Mouse (Mus musculus): ENCODE results near the gene Thada. TPM values are rescaled to one million over a fixed set of nuclear protein-coding genes. Genes with fewer than 3 reads are reported as not detected.
"Not testable (repeated sequence)": the region's sequence is repeated elsewhere in the genome, so short reads cannot be mapped to it uniquely, and the experiment has no call there.

Thada gene
- polyA plus RNA-seq, 1 experiment from 2014 or later, result 13.0 TPM

- Histone ChIP-seq H3K27ac (replicated peaks) (no peak overlapping the region), H3K9me3 (no peaks in the 10 kb centered on the region), H3K36me3 (replicated peaks) (peaks cover 44% of the 10 kb centered on the region), H3K4me1 (peaks cover 10% of the 10 kb centered on the region), H3K27me3 (replicated peaks; ENCODE audit: low read depth, poor library complexity, severe bottlenecking) (no peaks in the 10 kb centered on the region), H3K4me3 (no peak overlapping the region)
- DNase-seq (ENCODE audit: low spot score), result no peak
- WGBS, result 90% methylated on average over 2 of the region's 2 CpGs
Measured at GRCm38 (mm10) chr17:84231361-84231760, 234.6 kb downstream of the Thada start.

DNA sequence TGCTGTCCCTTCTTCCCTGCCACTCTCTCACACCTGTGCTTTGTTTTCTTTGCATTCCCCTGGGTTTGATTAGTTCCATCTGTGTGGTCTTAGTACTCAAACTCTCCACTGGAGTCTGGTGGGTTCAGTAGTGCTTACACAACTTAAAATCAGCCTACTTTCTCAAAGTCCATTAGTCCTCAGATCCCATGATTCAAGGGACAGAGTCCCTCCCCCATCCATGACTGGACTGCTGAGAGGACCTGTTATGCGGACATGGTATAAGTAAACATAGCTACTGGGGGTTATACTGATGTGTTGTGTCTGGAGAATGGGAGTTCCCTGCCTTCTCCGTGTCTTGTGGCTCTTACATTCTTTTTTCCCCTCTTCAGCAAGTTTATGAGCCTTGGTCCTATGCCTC, 237.8 kb downstream of the Thada start:
- Histone ChIP-seq H3K36me3 (replicated peaks) (peaks cover 72% of the 10 kb centered on the region), H3K4me1 (peaks cover 11% of the 10 kb centered on the region), H3K4me3 (no peak overlapping the region), H3K27me3 (replicated peaks; ENCODE audit: low read depth, poor library complexity, severe bottlenecking) (no peaks in the 10 kb centered on the region), H3K9me3 (no peaks in the 10 kb centered on the region), H3K27ac (replicated peaks) (no peak overlapping the region)
- WGBS, result 72% methylated on average over 2 of the region's 2 CpGs
- no peak for DNase-seq (ENCODE audit: low spot score)

- Histone ChIP-seq H3K4me1 (peaks cover 11% of the 10 kb centered on the region), H3K27me3 (replicated peaks; ENCODE audit: low read depth, poor library complexity, severe bottlenecking) (no peaks in the 10 kb centered on the region), H3K36me3 (replicated peaks) (peaks cover 87% of the 10 kb centered on the region), H3K4me3 (no peak overlapping the region), H3K27ac (replicated peaks) (no peak overlapping the region), H3K9me3 (no peaks in the 10 kb centered on the region)
- 87% methylated on average over 6 of the region's 6 CpGs for WGBS
- DNase-seq (ENCODE audit: low spot score), result no peak
Measured at GRCm38 (mm10) chr17:84226681-84227080, 239.3 kb downstream of the Thada start.

GRCm38 (mm10) chr17:84226231-84226630, 239.8 kb downstream of the Thada start:
- no peaks in the 10 kb centered on the region for H3K27me3 ChIP-seq (replicated peaks; ENCODE audit: low read depth, poor library complexity, severe bottlenecking)
- H3K4me1 ChIP-seq, result peaks cover 11% of the 10 kb centered on the region
- WGBS, result 77% methylated on average over 5 of the region's 5 CpGs
- H3K4me3 ChIP-seq, result no peak overlapping the region
- peaks cover 91% of the 10 kb centered on the region for H3K36me3 ChIP-seq (replicated peaks)
- DNase-seq (ENCODE audit: low spot score), result no peak
- H3K27ac ChIP-seq (replicated peaks), result no peak overlapping the region
- H3K9me3 ChIP-seq, result no peaks in the 10 kb centered on the region

GRCm38 (mm10) chr17:84224217-84224887, 241.7 kb downstream of the Thada start:
- H3K27ac ChIP-seq (replicated peaks), result 0 out of 2 replicates have a peak overlapping the region, but pooled peaks have one; percentile 24
- WGBS, result 78% methylated on average over 15 of the region's 15 CpGs
- H3K4me3 ChIP-seq, result no peak overlapping the region
- no peak for DNase-seq (ENCODE audit: low spot score)
- peaks cover 11% of the 10 kb centered on the region for H3K4me1 ChIP-seq
- H3K36me3 ChIP-seq (replicated peaks), result peaks cover 93% of the 10 kb centered on the region
- no peaks in the 10 kb centered on the region for H3K27me3 ChIP-seq (replicated peaks; ENCODE audit: low read depth, poor library complexity, severe bottlenecking)
- H3K9me3 ChIP-seq, result no peaks in the 10 kb centered on the region

- not testable (repeated sequence) for H3K27ac ChIP-seq (replicated peaks); H3K27me3 ChIP-seq (replicated peaks; ENCODE audit: low read depth, poor library complexity, severe bottlenecking); DNase-seq (ENCODE audit: low spot score); H3K4me3 ChIP-seq; H3K4me1 ChIP-seq; H3K9me3 ChIP-seq
- WGBS, result 96% methylated on average over 2 of the region's 2 CpGs
- H3K36me3 ChIP-seq (replicated peaks), result peaks cover 71% of the 10 kb centered on the region
Measured at GRCm38 (mm10) chr17:84218841-84219240, 247.2 kb downstream of the Thada start.

DNA sequence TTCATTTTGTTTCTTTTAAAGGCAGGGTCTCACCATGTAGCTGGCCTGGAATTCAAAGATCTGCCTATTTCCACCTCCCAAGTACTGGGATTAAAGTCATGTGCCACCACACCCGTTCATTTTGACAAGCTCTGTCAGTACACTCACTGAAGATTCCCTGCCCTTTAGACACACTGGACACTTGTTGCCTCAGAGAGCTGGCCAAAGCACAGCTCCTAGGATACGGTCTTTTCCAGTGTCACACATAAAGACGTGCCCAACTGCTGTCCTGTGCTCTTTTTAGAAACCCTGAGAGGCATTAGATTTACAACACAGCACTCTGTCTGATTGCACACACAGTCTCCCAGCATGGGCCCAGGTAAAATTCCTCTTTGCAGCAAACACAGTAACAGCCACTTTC, 248.3 kb downstream of the Thada start:
- Histone ChIP-seq H3K4me3 (no peak overlapping the region), H3K27ac (replicated peaks) (no peak overlapping the region), H3K9me3 (no peaks in the 10 kb centered on the region), H3K36me3 (replicated peaks) (peaks cover 63% of the 10 kb centered on the region), H3K4me1 (no peaks in the 10 kb centered on the region), H3K27me3 (replicated peaks; ENCODE audit: low read depth, poor library complexity, severe bottlenecking) (no peaks in the 10 kb centered on the region)
- no peak for DNase-seq (ENCODE audit: low spot score)
- 89% methylated on average over 3 of the region's 3 CpGs for WGBS

- WGBS, result 90% methylated on average over 6 of the region's 6 CpGs
- no peak overlapping the region for H3K4me3 ChIP-seq
- H3K36me3 ChIP-seq (replicated peaks), result peaks cover 49% of the 10 kb centered on the region
- DNase-seq (ENCODE audit: low spot score), result no peak
- H3K9me3 ChIP-seq, result no peaks in the 10 kb centered on the region
- no peaks in the 10 kb centered on the region for H3K27me3 ChIP-seq (replicated peaks; ENCODE audit: low read depth, poor library complexity, severe bottlenecking)
- no peaks in the 10 kb centered on the region for H3K4me1 ChIP-seq
- no peak overlapping the region for H3K27ac ChIP-seq (replicated peaks)
Measured at GRCm38 (mm10) chr17:84215264-84215960, 250.6 kb downstream of the Thada start.

GRCm38 (mm10) chr17:84213464-84213863, 252.5 kb downstream of the Thada start:
- H3K27ac ChIP-seq (replicated peaks), result no peak overlapping the region
- H3K27me3 ChIP-seq (replicated peaks; ENCODE audit: low read depth, poor library complexity, severe bottlenecking), result no peaks in the 10 kb centered on the region
- no peaks in the 10 kb centered on the region for H3K4me1 ChIP-seq
- peaks cover 34% of the 10 kb centered on the region for H3K36me3 ChIP-seq (replicated peaks)
- H3K9me3 ChIP-seq, result no peaks in the 10 kb centered on the region
- WGBS, result 92% methylated on average over 3 of the region's 3 CpGs
- no peak for DNase-seq (ENCODE audit: low spot score)
- H3K4me3 ChIP-seq, result no peak overlapping the region

DNA sequence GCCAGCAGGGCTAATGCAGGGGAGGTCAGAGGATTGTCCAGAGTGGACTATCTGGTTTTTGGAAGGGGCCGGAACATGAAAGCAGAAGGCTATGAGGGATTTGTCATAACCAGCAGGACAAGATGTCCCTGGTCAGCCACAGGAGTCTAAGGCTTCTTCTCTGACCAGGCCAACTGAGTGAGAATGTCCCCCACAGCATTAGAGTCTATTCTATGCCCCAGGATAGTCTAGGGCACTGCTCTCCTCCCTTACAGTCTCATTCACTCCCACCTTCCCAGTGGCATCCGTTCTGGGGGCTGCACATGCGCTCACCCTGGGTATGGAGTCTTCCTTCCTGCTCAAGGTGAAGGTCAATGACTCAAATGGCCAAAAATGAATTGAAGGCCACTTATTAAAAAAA, 258.4 kb downstream of the Thada start:
- Histone ChIP-seq H3K9me3 (no peaks in the 10 kb centered on the region), H3K36me3 (replicated peaks) (peaks cover 34% of the 10 kb centered on the region), H3K4me3 (no peak overlapping the region), H3K27ac (replicated peaks) (no peak overlapping the region), H3K27me3 (replicated peaks; ENCODE audit: low read depth, poor library complexity, severe bottlenecking) (no peaks in the 10 kb centered on the region), H3K4me1 (peaks cover 16% of the 10 kb centered on the region)
- DNase-seq (ENCODE audit: low spot score), result no peak
- WGBS, result 94% methylated on average over 3 of the region's 3 CpGs

GRCm38 (mm10) chr17:84206239-84206638, 259.8 kb downstream of the Thada start:
- no peak for DNase-seq (ENCODE audit: low spot score)
- no peak overlapping the region for H3K4me3 ChIP-seq
- no peaks in the 10 kb centered on the region for H3K9me3 ChIP-seq
- peaks cover 30% of the 10 kb centered on the region for H3K36me3 ChIP-seq (replicated peaks)
- H3K4me1 ChIP-seq, result peaks cover 16% of the 10 kb centered on the region
- WGBS, result 93% methylated on average over 3 of the region's 3 CpGs
- no peaks in the 10 kb centered on the region for H3K27me3 ChIP-seq (replicated peaks; ENCODE audit: low read depth, poor library complexity, severe bottlenecking)
- H3K27ac ChIP-seq (replicated peaks), result no peak overlapping the region

DNA sequence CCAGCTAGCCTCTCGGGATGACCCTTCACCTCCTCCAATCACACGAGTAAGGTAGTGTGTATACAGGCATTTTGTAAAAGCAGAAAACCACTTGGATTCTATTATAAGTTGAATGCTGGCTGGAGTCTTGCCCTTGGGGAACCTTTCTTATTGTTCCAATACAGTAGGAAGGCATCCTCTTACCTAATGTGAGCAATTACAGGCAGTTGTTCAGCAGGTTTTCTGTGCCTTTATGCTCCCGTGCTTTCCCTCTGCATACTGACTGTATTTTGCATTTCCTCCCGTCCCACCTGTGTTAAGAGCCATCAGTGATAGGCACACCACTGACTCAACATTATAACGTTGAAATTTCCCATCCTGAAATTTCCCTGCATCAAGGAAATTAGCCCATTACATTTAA, 261.0 kb downstream of the Thada start:
- no peak overlapping the region for H3K27ac ChIP-seq (replicated peaks)
- peaks cover 37% of the 10 kb centered on the region for H3K36me3 ChIP-seq (replicated peaks)
- no peaks in the 10 kb centered on the region for H3K27me3 ChIP-seq (replicated peaks; ENCODE audit: low read depth, poor library complexity, severe bottlenecking)
- no peak for DNase-seq (ENCODE audit: low spot score)
- WGBS, result 73% methylated on average over 5 of the region's 5 CpGs
- H3K9me3 ChIP-seq, result no peaks in the 10 kb centered on the region
- H3K4me3 ChIP-seq, result no peak overlapping the region
- H3K4me1 ChIP-seq, result peaks cover 16% of the 10 kb centered on the region

- Histone ChIP-seq H3K4me3 (no peak overlapping the region), H3K27ac (replicated peaks) (peak overlapping the region; percentile 65), H3K9me3 (no peaks in the 10 kb centered on the region), H3K36me3 (replicated peaks) (peaks cover 40% of the 10 kb centered on the region), H3K4me1 (peaks cover 19% of the 10 kb centered on the region), H3K27me3 (replicated peaks; ENCODE audit: low read depth, poor library complexity, severe bottlenecking) (no peaks in the 10 kb centered on the region)
- WGBS, result 64% methylated on average over 7 of the region's 7 CpGs
- DNase-seq (ENCODE audit: low spot score), result no peak
Measured at GRCm38 (mm10) chr17:84203340-84203739, 262.7 kb downstream of the Thada start.
